Mouse (Mus musculus): ENCODE measurements around the gene Abhd14a.
A peak's percentile ranks its signal among the peaks of the same experiment; 100 is the strongest.

The Abhd14a gene

DNA sequence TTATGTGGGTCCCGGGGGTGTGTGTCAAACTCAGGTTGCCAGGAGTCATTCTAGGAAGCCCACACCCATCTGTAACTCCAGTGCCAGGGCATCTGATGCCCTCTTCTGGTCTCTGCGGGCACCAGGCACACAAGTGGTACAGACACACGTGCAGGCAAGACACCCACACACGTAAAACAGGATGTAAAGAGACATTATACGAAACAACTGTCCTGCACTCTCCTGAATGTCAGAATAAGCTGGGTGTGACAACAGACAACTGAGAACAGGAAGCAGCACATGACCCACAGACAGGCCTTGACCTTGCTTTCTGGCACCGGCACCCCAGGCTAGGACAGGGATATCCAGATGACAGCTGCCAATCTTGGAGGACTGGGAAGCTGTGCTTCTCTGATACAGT is 21.8 kb upstream of the Abhd14a start:
- DNase-seq (ENCODE audit: low spot score) = no peak

DNA sequence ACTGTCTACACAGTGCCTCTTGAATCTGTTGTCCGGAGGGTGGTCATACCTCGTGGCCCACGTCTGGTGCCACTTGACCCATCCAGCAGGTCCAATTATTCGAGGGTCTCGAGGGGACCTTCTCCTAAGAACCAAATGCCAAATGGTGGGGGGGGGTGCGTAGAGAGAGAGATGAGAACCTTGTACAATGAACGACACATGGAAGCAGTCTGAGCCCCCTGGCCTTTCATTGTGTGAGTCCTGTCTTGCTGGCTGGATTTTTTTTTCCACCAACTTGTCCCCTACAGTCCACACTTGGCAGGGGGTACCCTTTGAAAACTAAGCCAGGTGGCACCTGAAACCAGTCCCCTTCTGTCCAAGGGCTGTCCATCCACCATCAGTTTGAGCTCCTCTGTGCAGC is 20.3 kb upstream of the Abhd14a start:
- DNase-seq (ENCODE audit: low spot score) = no peak

DNA sequence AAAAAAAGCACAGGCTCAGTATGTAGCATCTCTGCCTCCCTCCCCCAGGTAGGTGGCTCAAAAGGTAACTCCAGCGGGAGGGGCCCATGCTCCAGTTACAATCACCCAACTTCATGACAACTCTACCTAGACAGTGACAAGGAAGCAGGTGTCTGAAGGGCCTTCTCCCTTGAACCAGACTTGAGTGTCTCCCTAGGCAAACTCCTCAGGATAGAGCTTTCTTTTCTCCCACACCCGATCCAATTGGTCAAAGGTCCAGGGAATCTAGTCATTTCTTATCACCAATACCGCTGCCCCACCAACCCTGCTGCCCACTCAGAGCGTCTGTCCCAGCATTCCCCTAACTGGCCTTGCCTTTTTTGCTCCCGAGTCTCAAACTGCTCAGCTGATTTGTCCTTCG is 19.2 kb upstream of the Abhd14a start:
- DNase-seq (ENCODE audit: low spot score) = no peak

DNA sequence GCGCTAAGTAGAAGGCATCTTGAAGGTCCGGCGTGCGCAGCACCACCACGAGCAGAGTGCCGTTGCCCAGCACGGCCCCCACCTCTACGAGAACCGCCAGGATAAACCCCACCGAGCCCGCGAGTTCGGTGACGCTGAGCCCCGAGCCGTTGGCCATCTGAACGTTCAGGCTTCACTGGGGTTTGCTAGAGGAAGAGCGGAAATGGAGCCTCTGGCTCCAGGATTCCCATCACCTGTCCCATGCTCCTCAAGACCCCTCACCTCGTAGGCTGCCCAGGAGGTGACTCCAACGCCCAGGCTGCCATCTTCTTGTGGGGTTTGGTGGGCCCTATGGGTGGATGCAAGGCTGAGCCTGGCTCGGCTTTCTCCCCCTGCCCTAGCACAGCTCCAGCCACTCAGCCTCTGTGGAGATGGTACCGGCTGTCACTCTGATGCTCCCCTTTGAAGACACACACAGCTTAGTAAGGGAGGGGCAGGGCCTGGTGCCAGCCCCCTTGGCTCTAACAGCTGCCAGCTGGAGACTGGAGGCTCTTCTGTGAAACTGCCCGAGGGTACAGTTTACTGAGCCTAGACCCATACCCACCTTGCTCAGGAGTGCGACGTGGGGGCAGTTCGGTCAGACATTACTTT is 18.2 kb upstream of the Abhd14a start, which contains the start of gene Gpr62:
Gene Gpr62, minus strand, starts transcription at position 368 of the 630 bp plus-strand sequence.
- DNase-seq (ENCODE audit: low spot score) = no peak

DNA sequence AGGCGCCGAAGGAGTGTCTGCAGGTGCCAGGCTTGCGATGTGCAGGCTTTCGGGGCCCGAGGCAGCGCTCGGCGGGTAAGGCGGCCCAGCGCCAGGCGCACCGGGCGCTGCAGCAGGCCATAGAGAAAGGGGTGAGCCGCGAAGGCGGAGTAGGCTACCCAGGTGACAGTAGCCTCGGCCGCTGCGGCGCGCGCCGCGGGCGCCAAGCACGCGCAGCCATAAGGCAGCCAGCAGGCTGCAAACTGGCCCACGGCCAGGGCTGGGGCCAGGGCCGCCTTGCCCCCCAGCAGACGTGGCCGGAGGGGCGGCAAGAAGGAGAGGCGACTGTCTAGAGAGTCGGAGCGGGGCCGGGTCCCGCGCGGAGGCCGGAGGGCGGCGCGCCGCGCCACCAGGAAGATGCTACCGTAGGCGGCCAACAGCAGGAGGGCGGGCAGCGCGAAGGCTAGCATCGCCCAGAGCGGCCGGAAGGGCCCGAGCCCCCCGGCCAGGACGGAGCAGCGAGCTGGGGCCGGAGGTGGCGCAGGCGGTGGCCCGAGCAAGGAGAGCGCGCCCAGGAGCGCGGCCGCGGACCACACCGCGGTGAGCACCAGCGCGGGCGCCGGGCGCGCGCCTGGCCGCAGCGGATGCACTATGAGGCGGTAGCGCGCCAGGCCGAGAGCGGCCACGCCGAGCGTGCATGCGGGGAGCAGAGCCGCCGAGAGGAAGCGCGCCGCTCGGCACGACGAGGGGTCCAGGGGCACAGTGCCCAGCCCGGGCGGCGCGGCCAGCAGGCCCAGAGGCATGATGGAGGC is 17.5 kb upstream of the Abhd14a start:
- DNase-seq (ENCODE audit: low spot score) = no peak

DNA sequence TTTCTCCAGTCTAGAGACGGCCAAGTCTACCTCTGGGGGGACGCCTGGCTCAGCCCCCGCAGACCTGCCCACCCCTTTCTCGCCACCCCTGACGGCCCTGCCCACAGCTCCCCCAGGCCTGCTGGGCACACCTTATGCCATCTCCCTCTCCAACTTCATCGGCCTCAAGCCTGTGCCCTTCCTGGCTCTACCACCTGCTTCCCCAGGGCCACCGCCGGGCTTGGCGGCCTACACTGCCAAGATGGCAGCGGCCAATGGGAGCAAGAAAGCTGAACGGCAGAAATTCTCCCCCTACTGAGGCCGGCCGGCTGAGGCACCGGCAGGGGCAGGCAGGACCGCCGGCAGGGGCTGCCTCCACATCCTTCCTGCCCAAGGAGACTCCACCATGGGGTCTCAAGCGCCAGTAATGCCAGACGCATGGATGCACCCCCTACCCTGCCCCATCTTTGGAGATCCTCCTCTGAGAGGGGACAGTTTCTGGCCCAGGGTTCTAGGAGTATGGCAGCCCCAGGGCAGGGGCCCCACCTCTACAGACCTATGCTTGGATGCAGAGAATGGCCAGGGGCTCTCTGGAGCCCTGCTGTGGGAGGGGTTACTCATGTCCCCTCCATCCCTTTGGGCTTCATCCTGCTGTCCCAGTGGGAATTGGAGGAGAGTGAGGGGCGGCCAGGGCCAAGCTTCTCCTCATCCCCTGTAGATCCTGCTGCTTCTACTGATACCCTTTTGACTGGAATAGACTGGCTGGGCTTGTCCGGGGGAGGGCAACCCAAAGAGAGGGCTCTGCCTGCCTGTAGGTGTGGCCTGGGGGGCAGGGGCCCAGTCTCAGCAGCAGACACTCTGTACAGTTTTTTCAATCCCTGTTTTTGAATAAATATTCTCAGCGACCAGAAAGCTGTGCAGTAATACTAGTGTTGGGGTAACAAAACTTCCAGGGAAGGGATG is 15.9 kb upstream of the Abhd14a start:
- DNase-seq (ENCODE audit: low spot score) = no peak

DNA sequence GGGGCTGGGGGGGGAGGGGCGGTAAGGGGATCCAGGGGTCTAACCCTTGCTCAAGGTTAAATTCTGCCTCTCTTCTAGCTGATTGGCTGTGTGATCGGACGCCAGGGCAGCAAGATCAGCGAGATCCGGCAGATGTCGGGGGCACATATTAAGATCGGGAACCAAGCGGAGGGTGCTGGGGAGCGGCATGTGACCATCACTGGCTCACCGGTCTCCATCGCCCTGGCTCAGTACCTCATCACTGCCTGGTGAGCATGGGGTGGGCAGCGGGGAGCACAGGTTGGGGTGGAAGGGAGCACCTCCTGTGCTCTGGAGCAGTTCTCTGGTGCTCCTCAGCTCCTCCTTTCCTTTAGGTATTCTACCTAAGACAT is 14.9 kb upstream of the Abhd14a start:
- no peak for DNase-seq (ENCODE audit: low spot score)

DNA sequence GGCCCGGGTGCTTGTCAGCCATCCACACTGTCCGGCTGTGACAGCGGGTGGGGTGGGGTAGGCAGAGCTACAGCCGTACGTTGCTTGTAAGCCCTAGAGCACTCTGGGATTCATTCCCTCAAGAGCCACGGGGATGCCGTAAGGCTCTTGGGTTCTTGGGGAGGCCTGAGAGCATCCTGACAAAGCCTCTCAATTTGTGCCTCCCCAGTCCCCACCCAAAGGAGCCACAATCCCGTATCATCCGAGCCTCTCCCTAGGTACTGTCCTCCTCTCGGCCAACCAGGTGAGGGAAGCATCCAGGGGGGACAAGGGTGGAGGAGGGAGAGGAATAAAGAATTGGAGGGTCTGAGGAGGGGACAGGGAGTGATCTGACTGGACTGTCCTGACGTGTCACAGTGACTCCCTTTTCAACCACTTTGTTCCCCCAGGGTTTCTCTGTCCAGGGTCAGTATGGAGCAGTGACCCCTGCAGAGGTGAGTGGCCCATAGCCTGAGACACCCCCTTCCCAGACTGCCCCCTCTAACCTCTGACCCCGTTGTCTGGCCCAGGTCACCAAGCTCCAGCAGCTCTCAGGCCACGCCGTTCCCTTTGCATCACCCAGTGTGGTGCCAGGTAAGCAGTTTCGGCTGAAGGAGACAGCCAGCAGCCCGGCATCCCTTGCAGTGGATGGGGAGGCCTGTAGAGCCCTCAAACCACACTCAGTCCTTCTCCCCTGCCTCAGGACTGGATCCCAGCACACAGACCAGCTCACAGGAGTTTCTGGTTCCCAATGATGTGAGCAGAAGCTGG is 14.4 kb upstream of the Abhd14a start:
- DNase-seq (ENCODE audit: low spot score) = no peak

DNA sequence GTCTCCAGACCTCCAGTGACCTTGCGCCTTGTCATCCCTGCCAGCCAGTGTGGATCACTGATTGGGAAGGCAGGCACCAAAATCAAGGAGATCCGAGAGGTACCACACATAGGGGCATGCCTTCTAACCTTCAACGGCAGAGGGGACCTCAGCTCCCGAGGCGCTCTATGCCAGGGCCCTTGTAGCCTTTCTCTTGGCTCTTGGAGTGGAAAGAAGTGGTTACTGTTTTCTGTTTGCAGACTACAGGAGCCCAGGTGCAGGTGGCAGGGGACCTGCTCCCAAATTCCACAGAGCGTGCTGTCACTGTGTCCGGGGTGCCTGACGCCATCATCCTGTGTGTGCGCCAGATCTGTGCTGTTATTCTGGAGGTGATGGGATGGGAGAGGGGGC is 13.5 kb upstream of the Abhd14a start:
- DNase-seq (ENCODE audit: low spot score) = no peak

DNA sequence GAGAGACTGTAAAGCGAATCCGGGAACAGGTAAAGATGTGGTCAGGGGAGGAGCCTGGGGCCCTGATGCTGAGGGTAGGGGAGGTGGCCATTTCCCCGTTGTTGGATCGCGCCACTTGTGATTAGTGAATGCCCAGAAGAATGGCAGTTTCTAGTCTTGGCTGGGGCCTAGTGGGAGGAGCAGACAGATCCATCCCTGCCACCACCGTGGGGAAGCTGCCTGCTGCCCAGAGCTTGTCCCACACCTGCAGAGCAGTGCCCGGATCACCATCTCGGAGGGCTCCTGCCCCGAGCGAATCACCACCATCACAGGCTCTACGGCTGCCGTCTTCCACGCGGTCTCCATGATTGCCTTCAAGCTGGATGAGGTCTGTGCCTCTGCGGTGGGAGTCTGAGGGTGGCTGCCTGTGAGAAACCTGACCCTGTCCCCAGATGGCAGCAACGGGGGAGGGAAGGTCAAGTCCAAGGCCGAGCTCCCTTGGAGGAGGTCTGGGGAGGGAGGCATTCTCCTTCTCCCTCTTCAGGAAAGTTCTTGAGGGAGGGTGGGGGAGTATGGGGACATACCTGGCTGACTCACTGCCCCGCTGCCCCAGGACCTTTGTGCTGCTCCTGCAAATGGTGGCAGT is 13.0 kb upstream of the Abhd14a start:
- no peak for DNase-seq (ENCODE audit: low spot score)

DNA sequence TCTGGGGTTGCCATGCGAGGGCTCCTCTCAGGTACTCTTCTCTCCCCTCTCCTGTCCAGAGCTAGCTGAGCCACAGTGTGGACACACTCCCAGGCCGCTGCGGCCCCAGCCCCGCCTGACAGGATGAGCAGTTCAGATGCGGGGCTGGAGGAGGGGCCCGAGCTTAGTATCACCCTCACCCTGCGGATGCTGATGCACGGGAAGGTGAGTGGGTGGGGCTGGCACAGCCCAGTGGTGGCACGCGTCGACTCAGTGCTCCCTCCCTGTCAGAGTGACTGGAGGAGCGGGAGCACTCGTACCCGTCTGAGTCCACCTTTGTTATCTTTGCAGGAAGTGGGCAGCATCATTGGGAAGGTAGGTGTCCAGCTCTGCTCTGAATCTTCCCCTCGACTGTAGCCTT is 12.5 kb upstream of the Abhd14a start:
- no peak for DNase-seq (ENCODE audit: low spot score)

DNA sequence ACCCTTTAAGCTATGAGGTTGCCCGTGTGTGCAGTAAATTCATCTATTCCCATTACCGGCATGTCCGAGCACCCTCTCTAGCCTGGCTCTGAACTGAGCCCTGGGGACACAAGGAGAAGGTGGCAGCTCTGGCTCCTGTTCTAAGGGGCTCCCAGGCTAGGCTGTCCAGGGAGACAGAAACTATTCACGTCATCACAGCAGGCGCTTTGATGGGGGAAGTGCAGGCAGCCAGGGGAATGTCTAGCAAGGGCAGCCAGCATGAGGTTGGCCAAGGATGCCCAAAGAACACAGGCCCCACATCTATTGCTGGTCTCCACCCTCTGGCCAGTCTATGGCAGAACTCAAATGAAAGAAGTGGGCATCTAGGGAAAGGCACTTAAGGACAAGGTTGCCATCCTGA is 10.4 kb upstream of the Abhd14a start:
- DNase-seq (ENCODE audit: low spot score) = no peak

DNA sequence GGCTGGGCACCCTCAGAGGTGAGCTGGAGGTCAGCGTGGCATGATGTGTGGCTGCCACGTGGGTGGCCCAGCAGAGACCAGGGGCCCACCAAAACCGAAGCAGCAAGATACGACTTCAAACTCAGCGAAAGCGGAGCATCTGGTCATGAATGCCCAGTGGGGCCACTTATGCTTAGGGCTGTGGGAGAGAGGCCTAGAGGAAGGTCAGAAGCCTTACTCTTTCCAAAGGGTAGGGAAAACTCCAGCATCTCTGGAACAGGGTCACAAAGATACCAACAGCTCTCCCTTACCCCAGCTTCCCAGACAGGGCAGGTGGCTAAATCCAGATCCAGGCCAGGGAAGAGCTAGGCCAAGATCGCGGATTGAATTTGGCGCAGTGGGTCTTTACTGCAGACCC is 9.7 kb upstream of the Abhd14a start:
- DNase-seq (ENCODE audit: low spot score) = no peak

DNA sequence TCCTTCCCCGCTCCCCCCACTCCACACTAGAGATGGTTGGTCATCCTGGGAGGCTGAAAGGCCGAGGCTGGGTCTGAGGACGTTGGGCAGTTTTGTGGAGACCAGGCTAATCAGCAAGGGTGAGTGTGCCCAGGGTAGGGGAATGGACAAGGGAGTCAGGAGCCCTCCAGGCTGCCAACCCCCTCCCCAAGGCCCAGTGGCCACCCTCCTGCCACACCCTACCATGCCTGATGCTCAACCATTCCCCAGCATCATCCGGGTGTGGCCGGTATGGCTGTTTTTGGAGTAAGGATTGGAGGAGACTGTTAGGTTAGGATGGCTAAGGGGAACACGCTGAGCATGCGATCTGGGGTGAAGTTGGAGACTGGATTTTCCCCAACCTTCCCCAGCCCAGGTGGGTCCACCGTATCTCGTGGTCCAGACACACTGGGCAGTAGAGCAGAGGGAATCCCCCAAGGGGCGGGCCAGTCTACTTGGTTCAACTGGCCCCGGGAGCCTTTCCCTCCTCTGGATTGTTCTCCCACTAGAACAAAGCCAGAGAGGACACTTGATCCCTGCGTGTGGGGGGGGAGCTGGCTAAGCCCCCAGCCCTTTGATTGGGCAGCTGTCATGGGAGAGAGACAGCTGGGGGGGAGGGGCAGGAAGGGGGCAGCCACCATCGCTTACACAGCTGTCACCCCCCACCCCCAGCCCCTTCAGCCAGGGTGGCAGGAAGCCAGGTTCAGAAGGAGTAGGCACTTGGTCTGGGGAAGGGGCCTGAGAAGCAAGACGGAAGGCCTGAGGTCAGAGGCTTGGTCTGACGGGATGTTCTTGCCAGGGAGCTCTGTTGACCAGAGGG is 9.1 kb upstream of the Abhd14a start:
- no peak for DNase-seq (ENCODE audit: low spot score)

DNA sequence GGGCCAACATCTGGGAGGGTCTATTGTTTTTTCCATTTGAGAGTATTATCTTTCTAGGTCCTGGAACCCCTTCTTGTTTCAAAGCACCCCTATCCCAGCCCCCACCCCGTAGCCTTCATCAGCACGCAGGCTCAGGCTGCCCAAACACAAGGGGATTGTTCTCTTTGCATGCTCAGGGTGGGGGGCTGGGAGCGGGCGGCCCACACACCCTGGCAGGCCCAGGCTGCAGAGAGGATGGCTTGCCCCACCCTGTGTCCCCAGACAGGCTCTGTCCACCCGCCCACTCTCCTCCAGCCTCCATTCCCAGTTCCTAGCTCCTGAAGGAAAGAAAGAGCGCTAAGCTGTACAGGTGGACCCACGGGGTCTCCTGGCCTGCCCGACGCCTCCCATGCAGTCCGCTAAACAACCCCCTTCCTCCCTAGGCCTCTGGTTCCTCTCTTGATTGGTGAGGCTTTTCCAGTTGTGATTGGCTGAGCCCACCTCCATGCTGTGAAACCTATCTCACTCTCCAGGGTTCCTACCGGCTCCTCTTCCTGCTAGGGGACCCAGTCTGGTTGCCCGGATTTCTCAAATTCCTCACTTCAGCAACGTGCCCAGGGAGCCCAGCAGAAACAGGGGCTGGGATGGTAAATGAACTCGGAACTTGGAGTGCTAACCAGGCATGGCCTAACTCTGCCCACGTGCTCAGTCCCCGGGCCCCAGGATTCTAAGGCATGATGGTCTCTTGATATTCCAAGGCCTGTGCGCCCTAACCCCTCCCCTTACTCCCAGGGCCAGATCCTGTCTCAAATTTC is 7.6 kb upstream of the Abhd14a start:
- DNase-seq (ENCODE audit: low spot score) = no peak

DNA sequence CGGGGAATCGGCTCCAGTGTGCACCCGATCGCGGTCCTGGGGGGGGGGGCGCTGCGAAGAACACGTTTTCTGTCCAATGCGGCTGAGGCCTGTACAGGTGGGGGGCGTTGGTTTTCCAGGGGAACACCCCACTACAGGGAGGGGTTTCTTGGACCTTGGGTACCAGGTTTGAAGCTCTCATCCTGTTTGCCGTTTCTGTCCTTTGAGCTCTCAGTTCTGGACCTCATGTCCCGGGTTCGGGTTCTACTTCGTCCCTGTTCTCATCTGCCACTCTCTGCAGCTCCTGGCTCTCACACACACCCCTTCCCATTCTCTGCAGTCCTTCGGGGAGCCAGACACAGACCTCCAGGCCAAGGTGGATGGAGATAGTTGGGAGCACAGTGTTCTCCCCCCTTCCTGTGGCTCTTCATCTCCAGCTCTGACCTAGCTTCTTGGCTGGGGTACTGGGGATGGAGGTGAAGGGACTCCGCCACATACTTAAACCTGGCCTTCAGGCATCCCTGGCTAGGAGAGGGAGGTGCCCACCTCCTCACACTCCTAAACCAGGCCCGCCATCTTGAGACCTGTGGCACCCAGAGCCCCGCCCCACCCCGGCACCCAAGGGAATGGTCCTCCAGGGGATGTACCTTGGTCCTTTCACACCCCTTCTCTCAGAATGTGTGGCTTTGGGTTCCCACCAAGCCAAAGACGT is 6.7 kb upstream of the Abhd14a start:
- DNase-seq (ENCODE audit: low spot score) = no peak

DNA sequence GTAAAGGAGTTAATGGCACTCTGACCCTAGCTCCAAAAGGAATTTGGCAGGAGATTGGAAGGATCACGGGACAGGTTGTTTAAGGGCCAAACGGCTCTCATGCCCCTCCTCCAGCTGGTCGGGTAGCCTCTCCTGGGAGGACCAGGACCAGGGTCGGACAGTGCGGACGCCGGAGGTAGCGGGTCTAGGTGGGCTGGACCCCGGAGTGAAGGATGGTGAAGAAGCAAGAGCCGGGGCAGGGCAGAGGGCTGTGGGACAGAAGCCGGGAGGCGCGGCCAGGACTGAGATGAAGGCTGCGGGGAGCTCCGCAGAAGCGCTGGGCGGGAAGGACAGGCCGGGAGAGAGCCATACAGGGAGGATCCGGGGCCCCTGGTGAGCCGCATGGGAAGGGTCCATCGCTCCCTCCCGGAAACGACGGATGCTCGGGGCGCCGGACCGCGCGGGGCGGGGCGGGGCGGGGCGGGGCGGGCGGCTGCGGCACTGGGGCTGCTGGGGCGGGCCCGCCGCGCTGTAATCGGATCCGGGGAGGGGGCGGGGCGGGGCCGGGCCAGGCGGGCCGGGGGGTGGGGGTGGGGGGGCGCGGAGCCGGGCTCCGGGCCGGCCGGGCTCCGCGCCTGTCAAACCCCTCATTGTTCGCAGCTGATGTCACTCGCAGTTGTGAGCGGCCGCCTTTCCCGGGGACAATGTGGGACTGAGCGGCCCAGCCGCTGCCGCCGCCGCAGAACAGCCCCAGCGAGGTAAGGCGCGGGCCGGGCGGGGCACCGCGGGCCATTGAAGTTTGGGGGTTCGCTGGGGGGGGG is 6.0 kb upstream of the Abhd14a start, which contains the start of gene Pcbp4:
Gene Pcbp4, plus strand, starts transcription at position 21 of the 800 bp plus-strand sequence.
- peak; percentile 47 for DNase-seq (ENCODE audit: low spot score)

DNA sequence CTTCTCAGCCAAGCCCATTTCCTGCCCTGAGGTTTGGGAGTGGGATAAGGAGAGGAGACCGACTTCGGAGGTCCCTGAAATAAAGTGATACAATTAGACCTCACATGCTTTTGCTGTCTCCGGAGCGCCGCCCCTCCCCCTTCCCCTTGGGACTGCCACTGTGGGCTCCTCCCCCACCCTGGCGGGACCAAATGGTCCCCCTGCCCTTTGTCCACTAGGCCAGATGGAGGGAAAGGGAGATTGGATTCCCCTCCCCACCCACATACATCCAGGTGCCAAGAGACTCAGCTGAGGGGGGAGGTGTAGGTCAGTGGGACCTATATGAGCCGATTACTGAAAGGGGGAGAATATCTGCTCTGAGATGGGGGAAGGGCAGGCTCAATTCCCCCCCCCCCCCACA is 5.3 kb upstream of the Abhd14a start:
- DNase-seq (ENCODE audit: low spot score) = no peak
